Mouse (Mus musculus) heart, embryonic 16.5 days (tissue): ENCODE measurements around the gene Pi4ka. TPM values are rescaled to one million over a fixed set of nuclear protein-coding genes. Genes with fewer than 3 reads are reported as not detected.

Source experiments
- ATAC-seq: fragments of 200-750 bp; cut with Nextera tagmentation; replicated peaks from 2 replicates; pipeline ENCODE4 v1.8.0; 2017; ENCODE audit warnings: moderate number of reproducible peaks; ENCODE audit not compliant: insufficient read depth, low FRiP score; ENCODE audit errors: extremely low read depth
- H3K27ac ChIP-seq: fragments of 300-500 bp; sonication (generic); 2 replicates; pipeline ENCODE4 v1.5.1; 2014; ENCODE audit warnings: mild to moderate bottlenecking, low read length, control low read depth, moderate library complexity
- H3K27me3 ChIP-seq: fragments of 300-500 bp; sonication (generic); 2 replicates; pipeline ENCODE4 v1.6.1; 2014; ENCODE audit warnings: low read length, mixed read lengths; ENCODE audit not compliant: control insufficient read depth, insufficient read depth
- H3K36me3 ChIP-seq: fragments of 300-500 bp; sonication (generic); 2 replicates; pipeline ENCODE4 v1.6.1; 2014; ENCODE audit not compliant: control insufficient read depth, insufficient read depth
- H3K4me1 ChIP-seq: fragments of 300-500 bp; sonication (generic); 2 replicates; pipeline ENCODE4 v1.6.1; 2014; ENCODE audit warnings: low read length, mixed read lengths; ENCODE audit not compliant: control insufficient read depth, insufficient read depth
- H3K4me2 ChIP-seq: fragments of 300-500 bp; sonication (generic); 2 replicates; pipeline ENCODE4 v1.6.1; 2014; ENCODE audit warnings: low read depth, mild to moderate bottlenecking, control low read depth, low read length
- H3K4me3 ChIP-seq: fragments of 300-500 bp; sonication (generic); 2 replicates; pipeline ENCODE4 v1.5.1; 2014; ENCODE audit warnings: mild to moderate bottlenecking, control low read depth, low read length
- H3K9ac ChIP-seq: fragments of 300-500 bp; sonication (generic); 2 replicates; pipeline ENCODE4 v1.6.1; 2014; ENCODE audit warnings: low read length, control low read depth
- H3K9me3 ChIP-seq: fragments of 300-500 bp; sonication (generic); replicated peaks from 2 replicates; pipeline ENCODE4 v1.6.1; 2016; ENCODE audit warnings: low read length; ENCODE audit not compliant: control insufficient read depth
- WGBS: fragments of 180-500 bp; shearing (Covaris S2); extraction: QIAGEN DNeasy Blood & Tissue Kit; methylation state at CpG from one replicate; pipeline ENCODE4 v1.1.7; 2014; 5-methylcytosine and 5-hydroxymethylcytosine counted together
- polyA plus RNA-seq: library from polyadenylated mRNA; unstranded; fragments of >200 nt; fragmentation: Nextera tagmentation; extraction: Ambion mirVana; gene quantifications from 2 replicates; pipeline ENCODE4 v1.2.1, GENCODE M21; 2015

Pi4ka gene
- polyA plus RNA-seq, 1 experiment from 2014 or later: 30.8 TPM

DNA sequence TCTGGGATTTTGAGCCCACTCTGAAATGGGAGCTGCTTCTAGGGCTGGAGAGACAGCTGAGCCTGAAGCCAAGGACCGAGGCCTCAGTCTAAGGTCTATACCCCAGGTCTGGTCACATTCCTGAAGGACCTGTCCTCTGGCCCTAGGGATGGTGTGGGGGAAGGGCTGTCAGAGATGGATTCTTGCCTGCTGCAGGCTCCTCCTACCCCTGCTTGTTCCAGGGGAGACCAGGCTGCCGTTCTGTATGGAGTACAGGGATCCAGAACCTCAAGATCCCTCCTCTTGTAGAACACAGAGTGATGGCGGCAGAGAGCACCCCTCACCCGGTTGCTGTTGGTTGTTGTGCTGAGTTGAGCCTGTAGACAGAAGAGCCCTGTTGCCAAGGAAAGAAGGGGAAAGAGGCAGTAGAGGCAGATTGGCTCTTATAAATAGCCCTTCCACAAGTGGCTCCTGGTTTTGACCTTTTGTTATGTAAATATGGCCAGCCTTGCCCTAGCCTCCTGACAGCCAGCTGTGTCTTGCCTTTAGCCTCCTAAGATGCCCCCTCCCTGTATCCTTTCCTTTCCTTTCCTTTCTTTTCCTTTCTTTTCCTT, 152.0 kb downstream of the Pi4ka start:
- no peak; the same call in 1 of the 2 replicates for ATAC-seq
- WGBS: 33% methylated on average over 4 of the region's 4 CpGs
- Histone ChIP-seq H3K4me3 (no peak overlapping the region), H3K27ac (no peak overlapping the region), H3K4me2 (0 out of 2 replicates have a peak overlapping the region, but pooled peaks have one; percentile 1), H3K36me3 (peaks cover 14% of the 10 kb centered on the region), H3K9ac (no peak overlapping the region), H3K9me3 (no peaks in the 10 kb centered on the region), H3K27me3 (no peaks in the 10 kb centered on the region), H3K4me1 (peaks cover 43% of the 10 kb centered on the region)

DNA sequence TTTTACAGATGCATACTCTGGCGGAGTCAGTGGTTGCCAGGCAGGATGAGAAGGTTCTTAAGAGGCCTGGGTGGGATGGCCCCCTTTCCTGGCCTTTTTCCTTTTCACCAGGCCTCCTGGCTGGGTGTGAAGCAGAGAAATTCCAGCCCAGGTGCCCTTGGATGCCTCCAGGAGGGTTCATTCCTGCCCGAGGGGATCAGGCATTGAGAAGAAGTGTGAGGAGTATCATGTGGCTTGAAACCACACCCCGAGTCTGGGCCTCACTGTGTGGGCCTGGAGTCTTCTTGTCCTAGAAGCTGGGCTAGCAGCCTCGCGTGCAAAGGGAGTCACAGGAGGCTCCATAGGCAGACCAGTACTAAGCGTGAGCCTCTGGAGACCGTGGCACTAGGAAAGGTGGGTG, 153.3 kb downstream of the Pi4ka start:
- H3K9me3 ChIP-seq: no peaks in the 10 kb centered on the region
- peaks cover 6% of the 10 kb centered on the region for H3K36me3 ChIP-seq
- ATAC-seq: no peak
- H3K4me2 ChIP-seq: no peak overlapping the region
- no peaks in the 10 kb centered on the region for H3K27me3 ChIP-seq
- WGBS: 53% methylated on average over 7 of the region's 7 CpGs
- H3K4me3 ChIP-seq: no peak overlapping the region
- H3K27ac ChIP-seq: no peak overlapping the region
- no peak overlapping the region for H3K9ac ChIP-seq
- H3K4me1 ChIP-seq: peaks cover 55% of the 10 kb centered on the region

DNA sequence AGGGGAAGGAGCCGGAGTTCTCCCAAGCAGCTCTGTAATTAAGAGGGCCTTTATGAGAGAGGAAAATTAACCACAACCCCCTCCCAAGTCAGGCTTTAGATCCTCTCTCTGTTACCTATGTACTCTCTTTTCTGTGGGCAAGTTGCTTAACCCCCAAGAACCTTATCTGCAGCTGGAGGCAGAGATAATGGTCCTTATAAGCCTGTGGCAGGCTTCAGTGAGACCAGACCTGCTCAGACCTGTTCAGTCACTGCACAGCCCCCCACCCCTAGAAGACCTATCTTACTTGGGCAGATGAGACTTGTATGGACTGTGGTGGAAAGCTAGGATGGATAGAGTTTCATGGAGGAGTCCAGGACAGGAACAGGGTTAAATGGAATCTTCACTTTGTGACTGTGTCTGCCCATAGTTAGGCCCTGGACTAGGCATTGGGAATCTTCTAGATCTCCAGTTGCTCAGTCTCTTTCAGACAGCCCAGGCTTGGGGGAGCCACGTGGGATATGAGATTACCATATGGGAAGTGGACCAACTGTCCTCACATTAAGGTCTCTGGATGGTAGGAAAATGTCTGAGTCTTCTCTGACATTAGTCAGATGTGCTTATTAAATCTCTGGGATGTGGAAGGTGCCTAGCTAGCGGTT, 153.9 kb downstream of the Pi4ka start:
- Histone ChIP-seq H3K9me3 (no peaks in the 10 kb centered on the region), H3K27ac (no peak overlapping the region), H3K4me1 (peaks cover 61% of the 10 kb centered on the region), H3K4me3 (no peak overlapping the region), H3K9ac (no peak overlapping the region), H3K27me3 (no peaks in the 10 kb centered on the region), H3K4me2 (no peak overlapping the region), H3K36me3 (no peaks in the 10 kb centered on the region)
- WGBS: 51% methylated on average over 3 of the region's 3 CpGs
- no peak for ATAC-seq

DNA sequence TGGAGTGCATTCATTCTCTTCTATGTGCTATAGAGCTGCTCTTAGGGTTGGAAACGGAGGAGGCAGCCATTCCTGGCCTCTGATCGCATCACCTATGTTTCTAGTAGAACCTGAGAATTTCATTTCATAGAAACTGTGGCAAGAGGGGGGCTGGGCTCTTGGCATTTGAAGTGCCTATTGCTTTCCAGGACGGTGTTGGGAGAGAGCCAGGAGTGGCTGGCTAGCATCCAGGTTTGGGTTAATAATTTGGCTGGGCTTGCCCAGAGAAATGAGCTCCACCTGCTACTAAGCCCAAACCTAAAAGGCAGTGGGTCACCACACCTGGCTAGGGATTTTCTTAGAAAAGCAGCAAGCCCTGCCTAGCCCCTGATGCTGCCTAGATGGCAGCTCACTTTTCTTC, 154.6 kb downstream of the Pi4ka start:
- Histone ChIP-seq H3K9me3 (no peaks in the 10 kb centered on the region), H3K9ac (no peak overlapping the region), H3K4me2 (peak overlapping the region; percentile 17; the same call in 1 of the 2 replicates), H3K36me3 (no peaks in the 10 kb centered on the region), H3K4me3 (no peak overlapping the region), H3K4me1 (peaks cover 62% of the 10 kb centered on the region), H3K27ac (no peak overlapping the region), H3K27me3 (no peaks in the 10 kb centered on the region)
- ATAC-seq: no peak
- 30% methylated on average over 3 of the region's 3 CpGs for WGBS

DNA sequence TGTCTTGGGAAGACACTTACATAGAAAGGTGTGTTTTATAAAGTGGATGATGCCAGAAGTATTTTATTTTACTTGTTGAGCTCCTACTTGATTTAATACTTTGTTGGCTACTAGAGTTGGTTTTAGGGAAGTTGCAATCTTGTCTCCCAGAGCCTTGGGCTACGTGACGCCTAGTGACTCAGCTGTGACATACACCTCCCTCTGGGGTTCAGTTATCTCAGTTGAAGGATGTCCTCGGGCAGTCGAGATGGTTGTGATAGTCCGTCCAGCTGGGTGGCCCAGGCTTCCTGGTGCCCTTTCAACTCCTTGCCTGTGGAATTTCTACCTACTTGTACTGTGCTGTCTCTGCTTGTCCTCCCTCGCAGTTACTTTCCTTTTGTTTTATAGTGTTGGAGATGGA, 157.0 kb downstream of the Pi4ka start:
- 30% methylated on average over 6 of the region's 6 CpGs for WGBS

DNA sequence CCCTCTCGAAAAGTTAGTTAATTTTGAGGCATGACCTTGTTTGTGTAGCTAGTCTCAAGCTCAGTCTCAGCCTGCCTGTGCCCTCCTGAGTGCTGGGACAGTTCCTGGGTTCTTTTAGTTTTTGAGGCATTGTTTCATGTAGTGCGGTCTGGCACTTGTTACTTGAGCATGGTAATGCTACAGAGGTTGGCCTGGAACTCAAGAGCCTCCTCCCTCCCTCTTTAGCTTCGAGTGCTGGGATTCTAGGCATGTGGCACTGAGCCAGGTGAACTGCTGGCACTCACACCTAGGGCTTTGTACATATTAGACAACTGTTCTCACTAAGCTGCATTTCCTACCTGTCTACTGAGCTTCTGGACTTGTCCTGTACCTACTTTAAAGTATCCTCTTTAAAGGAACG, 158.4 kb downstream of the Pi4ka start:
- peak overlapping the region; percentile 85 for H3K27ac ChIP-seq
- peaks cover 52% of the 10 kb centered on the region for H3K4me1 ChIP-seq
- H3K4me2 ChIP-seq: 0 out of 2 replicates have a peak overlapping the region, but pooled peaks have one; percentile 11

More for the DNA sequence above, 157.0 kb downstream of the Pi4ka start:
- peaks cover 57% of the 10 kb centered on the region for H3K4me1 ChIP-seq
- no peak overlapping the region; the same call in 1 of the 2 replicates for H3K27ac ChIP-seq
- no peak for ATAC-seq
- no peak overlapping the region for H3K9ac ChIP-seq
- H3K4me2 ChIP-seq: no peak overlapping the region
- H3K4me3 ChIP-seq: no peak overlapping the region
- H3K36me3 ChIP-seq: no peaks in the 10 kb centered on the region
- H3K9me3 ChIP-seq: no peaks in the 10 kb centered on the region
- no peaks in the 10 kb centered on the region for H3K27me3 ChIP-seq

DNA sequence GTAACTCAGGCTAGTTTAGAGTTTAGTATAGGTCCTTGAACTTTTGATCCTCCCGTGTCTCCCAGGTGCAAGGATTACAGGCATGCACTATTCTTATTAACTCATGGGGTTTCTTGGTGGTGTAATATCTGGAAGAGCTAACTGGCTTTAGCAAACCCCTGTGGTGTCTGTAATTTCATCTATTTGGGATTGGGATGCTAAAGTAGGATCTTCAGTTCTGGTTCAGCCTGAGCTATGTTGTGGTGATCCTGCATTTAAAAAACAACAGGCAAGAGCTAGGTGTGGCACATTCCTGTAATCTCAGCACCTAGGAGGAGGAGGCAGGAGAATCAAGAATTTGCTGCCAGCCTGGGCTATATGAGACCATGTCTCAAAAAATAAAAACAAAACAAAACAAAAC, 161.1 kb downstream of the Pi4ka start:
- H3K27me3 ChIP-seq: no peaks in the 10 kb centered on the region
- no peak overlapping the region for H3K9ac ChIP-seq
- H3K36me3 ChIP-seq: no peaks in the 10 kb centered on the region
- ATAC-seq: no peak
- peaks cover 47% of the 10 kb centered on the region for H3K4me1 ChIP-seq
- WGBS: 90% methylated on average over 1 of the region's 1 CpGs
- H3K9me3 ChIP-seq: no peaks in the 10 kb centered on the region
- H3K27ac ChIP-seq: no peak overlapping the region
- no peak overlapping the region for H3K4me3 ChIP-seq
- no peak overlapping the region for H3K4me2 ChIP-seq

More for the DNA sequence above, 158.4 kb downstream of the Pi4ka start:
- no peaks in the 10 kb centered on the region for H3K27me3 ChIP-seq
- ATAC-seq: peak; percentile 72
- H3K36me3 ChIP-seq: no peaks in the 10 kb centered on the region
- WGBS: 36% methylated on average over 4 of the region's 4 CpGs
- no peak overlapping the region for H3K4me3 ChIP-seq
- H3K9me3 ChIP-seq: no peaks in the 10 kb centered on the region
- H3K9ac ChIP-seq: peak overlapping the region; percentile 40; the same call in 1 of the 2 replicates

DNA sequence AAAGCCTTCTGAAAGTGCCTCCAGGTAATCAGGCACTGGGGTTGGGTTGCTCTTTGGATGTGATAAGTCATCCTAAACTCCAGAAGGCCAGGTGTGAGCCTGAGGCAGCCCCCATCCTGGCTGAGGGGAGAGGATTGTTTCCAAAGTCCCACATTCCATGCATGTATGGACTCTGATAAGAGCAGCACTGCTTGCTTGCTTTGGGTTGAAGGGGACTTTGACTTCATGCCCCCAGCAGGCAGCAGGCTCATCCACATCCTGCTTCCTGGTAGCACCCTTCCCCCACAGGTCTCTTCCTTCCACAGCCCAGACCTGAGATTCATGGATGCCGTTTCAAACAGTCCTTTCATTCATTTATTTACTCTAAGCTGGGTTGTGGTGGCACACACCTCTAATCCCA, 162.4 kb downstream of the Pi4ka start:
- H3K27ac ChIP-seq: no peak overlapping the region
- no peak overlapping the region for H3K4me2 ChIP-seq
- 26% methylated on average over 1 of the region's 1 CpGs for WGBS
- H3K36me3 ChIP-seq: no peaks in the 10 kb centered on the region
- no peaks in the 10 kb centered on the region for H3K9me3 ChIP-seq
- H3K9ac ChIP-seq: no peak overlapping the region
- no peak for ATAC-seq
- no peak overlapping the region for H3K4me3 ChIP-seq
- no peaks in the 10 kb centered on the region for H3K27me3 ChIP-seq
- peaks cover 48% of the 10 kb centered on the region for H3K4me1 ChIP-seq

DNA sequence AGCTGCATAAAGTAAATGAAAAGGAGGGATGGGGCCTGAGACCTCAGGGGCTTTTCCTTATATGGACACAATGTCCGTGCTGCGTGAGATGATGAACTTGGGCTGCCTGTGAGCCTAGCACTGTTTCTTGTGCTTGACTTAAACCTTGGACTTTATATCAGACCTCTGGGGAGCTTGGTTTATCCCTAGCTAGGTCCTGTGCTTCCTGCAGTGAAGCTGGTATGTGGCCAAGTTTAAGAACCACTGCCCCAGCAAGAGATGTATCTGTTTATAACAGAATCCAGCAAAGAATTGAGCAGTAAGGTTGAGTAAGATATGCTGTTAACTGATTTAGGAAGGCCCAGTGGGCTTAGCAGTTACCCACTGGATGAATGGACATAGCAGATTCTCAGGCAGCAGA, 166.7 kb downstream of the Pi4ka start:
- Histone ChIP-seq H3K9ac (0 out of 2 replicates have a peak overlapping the region, but pooled peaks have one; percentile 9), H3K4me3 (no peak overlapping the region), H3K36me3 (no peaks in the 10 kb centered on the region), H3K4me2 (no peak overlapping the region), H3K9me3 (no peaks in the 10 kb centered on the region), H3K27ac (no peak overlapping the region), H3K4me1 (peaks cover 73% of the 10 kb centered on the region), H3K27me3 (no peaks in the 10 kb centered on the region)
- WGBS: 51% methylated on average over 2 of the region's 2 CpGs
- no peak for ATAC-seq
